Mouse (Mus musculus) CD4-positive, CD25-positive, alpha-beta regulatory T cell, adult 4 months (primary cell): ENCODE measurements around the gene P3h3. TPM values are rescaled to one million over a fixed set of nuclear protein-coding genes. Genes with fewer than 3 reads are reported as not detected.
A peak's percentile ranks its signal among the peaks of the same experiment; 100 is the strongest.
"Not testable (repeated sequence)": the region's sequence is repeated elsewhere in the genome, so short reads cannot be mapped to it uniquely, and the experiment has no call there.

ENCODE experiments used
- ATAC-seq: one replicate; pipeline ENCODE4 v1.8.0; 2017
- polyA plus RNA-seq, 2 experiments: library from polyadenylated mRNA; unstranded; fragments of 100-300 nt; shearing (Covaris generic); gene quantifications; one replicate each; pipeline ENCODE4 v1.2.1; 2017

Gene P3h3
- polyA plus RNA-seq, 2 experiments from 2014 or later = 0.11 TPM; not detected in 1

DNA sequence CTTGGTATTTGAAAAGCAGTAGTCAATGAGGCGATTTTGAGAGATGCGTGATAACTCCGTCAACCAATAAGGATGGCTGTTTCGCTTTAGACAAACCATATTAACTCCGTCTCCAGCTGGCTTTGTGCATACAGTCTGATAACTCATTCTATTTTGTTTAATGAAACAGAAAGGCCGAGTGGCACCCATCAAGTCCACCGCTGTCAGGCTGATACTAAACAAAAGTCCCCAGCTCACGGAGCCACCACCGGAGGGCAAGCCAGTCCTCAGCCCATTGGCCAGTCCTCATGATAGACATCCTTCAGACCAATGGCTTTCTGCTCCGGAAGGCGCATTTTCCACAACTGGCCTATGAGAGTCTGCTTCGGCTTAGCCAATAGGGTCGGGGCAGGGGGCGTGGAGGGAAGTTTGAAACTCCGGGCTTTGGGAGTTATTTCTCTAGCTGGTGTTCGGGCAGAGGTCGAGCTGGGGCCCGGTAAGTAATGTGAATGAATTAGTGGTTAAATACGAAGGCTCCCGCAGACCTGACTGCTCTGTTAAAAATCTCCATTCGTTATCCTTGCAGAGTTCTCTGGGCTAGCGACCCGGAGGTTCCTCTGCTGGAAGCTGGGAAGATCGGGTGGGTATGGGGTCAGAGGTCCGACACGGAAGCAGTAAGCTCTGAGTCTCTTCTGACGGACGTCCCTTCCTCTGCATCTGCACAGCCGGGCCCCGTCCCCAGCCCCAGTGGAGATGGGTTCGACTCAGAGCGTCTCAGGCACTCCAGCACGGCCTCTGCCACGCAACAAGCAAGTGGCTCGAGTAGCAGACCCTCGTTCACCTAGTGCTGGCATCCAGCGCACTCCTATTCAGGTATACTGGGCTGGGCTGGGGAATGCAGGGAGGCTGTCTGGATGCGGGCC, 27.5 kb downstream of the P3h3 start:
- ATAC-seq = peak; percentile 73

DNA sequence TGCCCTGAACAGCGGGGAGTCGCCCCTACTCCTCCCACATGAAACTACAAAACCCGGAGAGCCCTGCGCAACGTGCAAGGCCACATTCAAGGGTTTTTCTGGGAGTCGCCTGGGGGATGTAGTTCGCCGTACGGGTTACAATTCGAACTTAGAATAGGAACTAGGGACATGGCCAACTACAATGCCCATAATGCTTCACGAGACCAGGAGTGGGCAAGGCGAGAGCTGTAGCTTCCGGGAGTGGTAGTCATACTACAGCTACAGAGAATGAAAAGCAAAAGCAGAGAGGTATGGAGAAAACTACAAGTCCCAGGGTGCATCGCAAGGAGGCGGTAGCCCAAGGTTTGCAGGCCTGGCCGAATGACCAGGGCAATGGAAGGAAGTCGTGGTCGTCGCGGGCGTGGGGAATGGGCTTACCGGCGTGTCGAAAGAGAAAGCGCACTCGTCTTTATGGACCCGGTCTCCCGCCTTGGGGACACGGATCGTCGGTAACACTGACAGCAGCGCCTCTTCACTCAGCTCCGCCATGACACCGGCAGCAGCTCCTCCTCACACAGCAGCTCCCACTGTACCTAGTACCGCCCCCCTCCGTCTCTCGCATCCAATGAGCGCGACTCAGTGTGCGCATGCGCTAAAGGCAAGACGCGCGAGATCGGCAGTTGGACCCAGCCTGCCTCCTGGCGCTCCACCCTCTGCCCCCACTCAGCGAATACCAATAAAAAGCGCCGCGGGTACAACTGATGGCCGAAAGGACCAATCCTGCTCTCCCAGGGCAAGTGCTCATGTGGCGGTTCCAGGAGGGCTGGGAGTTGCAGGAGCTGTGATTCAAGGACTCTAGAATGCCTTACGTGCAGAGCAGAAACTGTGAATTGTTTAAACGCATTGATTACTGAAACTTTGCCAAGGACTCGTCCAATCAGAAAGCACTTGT, 28.4 kb downstream of the P3h3 start, which contains the start of the genes Usp5 and Cdca3:
Gene Usp5 (minus strand): TSS at position 617 of the 931 bp plus-strand sequence.
Gene Cdca3 (plus strand): TSS at position 680 of the 931 bp plus-strand sequence.
- ATAC-seq = peak; percentile 79

DNA sequence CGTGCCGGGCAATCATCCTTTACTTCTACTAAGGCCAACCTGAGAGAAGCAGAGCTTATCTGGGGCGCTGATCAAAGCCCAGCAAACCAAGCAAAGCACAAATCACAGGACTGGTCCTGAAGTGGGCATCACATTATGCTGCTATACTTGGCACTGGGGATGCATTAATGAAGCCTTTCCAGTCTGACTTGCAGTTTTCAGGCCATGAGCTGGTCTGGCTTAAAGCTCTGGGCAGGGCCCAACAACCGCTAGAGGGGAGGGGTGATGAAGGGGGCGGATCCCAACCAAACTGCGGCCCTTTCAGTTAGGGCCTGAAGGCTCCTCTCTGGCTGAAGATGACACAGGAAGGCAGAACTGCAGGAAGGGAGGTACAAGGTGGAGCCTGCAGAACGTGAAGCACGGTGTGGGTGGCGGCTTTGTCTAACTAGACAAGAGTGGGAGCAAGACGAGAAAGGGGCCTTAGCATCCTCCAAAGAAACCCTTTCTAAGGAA, 29.4 kb downstream of the P3h3 start:
- ATAC-seq = no peak

DNA sequence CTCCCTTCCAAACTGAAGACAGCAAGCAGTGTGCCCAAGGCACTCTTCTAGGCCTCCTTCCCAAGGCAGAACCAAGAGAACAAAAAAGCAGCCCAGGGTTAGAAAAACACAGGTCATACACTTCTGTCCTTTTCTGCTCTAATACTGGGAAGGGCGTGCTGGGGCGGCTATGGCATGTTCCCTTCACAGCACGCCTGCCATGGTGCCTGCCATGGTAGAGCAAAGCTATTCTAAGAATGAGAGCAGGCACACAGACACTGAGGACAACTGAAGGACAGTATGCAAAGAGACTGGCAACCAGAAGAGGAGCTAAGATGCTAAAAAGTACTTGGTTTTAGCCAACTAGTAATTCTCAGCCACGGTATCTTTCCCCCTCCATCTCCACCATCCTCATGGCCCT, 35.5 kb downstream of the P3h3 start:
- no peak for ATAC-seq

DNA sequence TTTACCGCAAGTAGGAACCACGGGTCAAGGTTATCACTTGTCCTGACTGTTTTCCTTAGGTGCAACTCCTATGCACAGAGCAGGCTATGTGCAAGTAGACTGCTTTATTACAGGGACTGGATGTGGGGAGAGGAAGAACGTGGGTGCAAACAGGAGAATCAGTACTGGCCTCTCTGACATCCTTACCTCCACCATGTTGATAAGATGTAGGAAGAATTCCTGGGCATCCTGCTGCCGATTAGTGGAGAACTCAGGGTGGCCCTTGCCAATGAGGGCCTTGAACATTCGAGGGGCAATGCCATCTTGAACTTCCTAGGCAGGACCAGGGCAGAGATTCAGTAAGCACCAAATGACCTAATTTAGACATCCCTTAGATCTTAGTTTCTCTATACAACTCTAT, 36.7 kb downstream of the P3h3 start:
- ATAC-seq = no peak

DNA sequence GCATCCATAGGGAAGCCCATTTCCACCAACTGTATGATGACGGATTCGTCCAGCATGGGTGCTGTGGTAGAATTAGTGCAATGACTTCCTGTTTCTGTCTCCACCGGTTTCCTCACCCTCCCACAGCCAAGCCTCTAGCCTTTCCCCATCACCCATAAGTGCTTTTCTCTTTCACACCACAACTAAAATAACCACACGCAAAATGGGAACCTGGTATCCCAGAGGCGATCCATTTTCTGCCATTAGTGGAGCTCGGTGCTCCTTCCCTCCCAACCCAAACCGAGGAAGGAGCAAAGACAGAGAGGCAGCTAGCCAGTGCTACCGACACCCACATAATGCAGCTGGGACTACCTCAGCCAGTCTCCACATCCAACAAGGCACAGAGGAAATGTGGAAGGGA, 39.6 kb downstream of the P3h3 start:
- ATAC-seq = no peak

DNA sequence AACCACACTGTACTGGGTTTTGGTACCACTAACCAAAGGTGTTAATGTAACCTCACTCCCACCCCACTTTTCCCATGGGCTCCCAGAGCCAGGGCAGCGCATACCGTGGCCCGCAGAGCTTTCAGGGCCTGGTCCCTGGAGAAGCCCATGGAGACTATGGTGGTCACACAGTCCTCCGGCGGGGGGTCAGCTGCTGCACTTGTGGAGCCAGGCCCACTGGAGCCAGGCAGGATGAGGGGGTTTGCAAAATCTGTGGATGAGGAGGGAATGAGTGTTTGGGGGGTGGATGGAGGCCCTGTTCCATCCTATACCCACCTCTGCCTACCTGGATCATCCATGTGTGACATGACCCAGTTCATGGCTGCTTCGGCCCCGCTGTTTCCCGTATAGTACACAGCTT, 40.0 kb downstream of the P3h3 start:
- no peak for ATAC-seq

DNA sequence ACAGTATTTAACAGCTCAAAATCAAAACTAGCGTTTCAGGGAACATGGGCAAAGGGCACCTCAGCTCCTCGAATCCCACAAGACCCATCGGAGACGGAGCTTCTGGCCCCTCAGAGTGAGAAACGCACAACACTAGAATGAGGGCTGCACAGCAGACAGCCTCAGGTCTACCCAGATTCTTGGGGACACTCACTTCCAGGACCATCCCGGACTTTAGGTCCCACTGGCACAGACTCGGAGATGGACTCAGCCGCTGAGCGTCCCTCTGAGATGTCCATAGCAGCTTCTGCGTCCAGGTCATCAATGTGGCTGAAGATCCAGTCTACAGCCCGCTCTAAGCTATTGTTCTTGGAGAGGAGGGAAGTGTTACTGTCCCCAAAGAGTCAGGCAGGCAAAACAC, 40.4 kb downstream of the P3h3 start:
- no peak for ATAC-seq

DNA sequence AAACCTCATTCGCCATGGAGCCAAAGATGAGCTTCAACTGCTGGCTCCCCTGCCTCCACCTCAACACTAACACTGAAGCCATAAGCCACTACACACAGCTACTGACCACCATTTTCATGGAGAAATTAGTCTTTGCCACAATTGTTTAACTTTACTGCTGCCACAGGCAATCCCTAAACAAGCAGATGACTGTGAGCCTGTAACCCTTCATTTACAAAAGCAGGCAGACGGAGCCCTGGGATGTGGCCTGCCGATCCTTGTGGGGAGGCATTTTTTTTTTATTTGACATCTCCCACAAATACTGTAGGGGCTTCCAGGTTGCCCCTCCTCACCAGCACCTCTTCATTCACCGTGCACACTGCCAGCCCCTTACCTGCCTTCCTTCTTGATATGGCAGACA, 40.9 kb downstream of the P3h3 start:
- no peak for ATAC-seq

DNA sequence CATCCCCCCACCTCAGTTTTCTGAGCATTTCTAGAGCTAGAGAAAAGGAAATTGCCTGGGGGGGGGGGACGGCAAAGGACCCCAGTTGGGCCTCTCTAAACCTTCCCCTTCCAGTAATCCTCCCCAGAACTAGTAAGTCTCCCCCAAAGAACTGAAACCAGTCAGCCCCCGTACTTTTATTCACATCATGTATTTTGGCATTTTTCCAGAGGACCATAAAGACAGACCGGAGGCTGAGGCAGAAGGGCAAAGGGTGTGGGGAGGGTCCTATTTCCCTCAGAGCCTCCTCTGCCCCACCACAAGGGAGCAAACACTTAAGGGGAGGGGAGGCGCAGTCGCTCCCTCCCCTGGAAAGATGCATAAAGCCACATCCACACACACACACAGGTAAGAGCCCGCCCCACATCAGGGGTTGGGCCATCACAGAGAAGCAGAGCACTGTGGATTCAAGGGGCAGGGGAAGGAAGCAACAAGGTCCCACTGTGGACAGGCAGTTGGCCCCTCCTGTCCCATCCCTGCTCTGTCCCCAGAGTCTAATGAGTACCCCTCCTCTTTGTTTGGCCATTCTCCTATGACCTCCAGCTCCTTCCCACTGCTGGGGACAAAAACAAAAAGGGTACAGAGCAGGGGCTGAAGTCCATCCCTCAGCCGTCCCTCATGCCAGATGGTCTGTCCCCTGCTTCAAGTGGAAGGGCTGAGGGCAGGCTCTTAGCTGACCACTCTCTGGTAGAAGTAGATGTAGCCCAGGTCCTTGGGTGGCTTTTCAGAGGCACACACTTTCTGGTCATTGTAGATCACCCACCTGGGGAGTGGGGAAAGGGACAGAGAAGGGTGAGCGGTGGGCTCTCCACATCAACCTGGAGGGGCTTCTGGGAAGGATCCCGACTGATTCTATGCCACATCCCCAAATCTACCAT, 42.4 kb downstream of the P3h3 start:
- no peak for ATAC-seq

DNA sequence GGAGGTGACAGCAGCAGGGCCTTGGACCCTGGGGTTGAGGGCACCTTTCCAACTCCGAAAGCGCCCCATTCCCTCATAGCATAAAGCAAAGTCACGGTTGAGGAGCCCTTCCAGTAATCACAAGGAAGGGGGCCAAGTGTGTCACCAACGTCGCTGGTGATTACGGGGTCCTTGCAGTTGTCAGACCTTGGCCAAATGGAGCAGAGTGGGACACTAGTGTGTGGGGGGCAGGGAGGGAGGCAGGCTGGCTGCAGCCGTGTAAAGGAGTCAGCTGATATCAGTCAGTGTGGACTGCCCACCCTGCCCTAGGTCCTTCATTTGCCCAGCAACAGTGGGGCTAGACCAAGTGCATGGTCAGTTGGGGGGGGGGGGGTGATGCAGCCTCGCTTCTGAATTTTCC, 43.1 kb downstream of the P3h3 start:
- ATAC-seq = no peak

DNA sequence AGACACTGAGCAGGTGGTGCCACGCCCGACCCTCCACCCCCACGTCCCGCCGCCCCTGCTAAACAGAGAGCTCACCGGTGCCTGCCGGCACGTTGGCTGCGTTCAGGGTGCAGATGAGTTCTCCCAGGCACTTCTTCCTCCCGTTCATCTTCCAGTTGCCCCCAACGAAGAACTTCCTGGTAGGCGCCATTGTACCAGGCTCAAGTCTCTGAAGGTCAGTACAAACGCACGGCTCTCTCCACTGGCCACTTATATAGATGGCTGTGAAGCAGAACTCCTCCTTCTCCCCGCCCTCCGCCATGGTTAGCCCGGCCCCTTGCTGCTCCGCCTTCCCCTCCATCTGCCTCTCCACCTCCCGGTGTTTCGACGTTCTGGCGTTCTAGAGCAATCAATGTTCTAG, 43.6 kb downstream of the P3h3 start, which contains the start of gene Tpi1:
Gene Tpi1 (minus strand): TSS at position 364 of the 400 bp plus-strand sequence.
- peak; percentile 83 for ATAC-seq

DNA sequence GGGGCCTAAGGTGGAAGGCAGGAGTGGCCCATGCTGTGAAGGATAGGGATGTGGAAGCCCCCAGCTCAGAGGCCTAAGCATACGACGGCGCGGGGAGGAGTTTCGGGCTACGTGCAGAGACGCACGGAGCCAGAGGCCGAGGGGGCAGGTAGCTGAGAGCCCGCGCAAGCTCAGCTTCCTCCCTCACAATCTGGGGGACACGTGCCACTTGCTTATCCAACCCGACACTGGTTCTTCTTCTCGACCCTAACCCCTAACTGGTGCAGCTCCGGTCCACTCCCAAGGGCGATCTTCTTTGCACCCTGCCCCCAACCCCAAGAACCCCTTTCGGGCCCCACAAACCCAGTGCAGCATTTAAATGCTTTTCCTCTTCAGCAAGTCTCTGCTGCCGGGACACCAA, 44.1 kb downstream of the P3h3 start:
- peak; percentile 72 for ATAC-seq

DNA sequence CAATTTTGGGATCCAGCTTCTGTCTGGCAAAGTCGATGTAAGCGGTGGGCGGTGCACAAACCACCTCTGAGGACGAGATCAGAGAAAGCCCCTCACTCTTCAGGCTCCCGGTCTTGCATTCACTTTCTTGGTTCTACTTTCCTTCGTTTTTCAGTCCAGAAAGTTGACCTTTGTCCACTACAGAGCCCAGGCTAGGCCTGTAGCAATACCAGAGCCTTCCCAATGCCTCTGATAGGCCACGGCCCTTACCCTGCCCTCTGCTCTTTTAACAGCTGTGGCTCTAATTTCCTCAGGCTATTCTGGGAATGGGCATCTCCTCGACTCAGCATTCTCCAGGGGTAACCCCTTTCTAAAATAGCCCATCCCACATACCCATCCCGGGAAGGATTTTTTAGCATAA, 44.7 kb downstream of the P3h3 start:
- ATAC-seq = no peak

DNA sequence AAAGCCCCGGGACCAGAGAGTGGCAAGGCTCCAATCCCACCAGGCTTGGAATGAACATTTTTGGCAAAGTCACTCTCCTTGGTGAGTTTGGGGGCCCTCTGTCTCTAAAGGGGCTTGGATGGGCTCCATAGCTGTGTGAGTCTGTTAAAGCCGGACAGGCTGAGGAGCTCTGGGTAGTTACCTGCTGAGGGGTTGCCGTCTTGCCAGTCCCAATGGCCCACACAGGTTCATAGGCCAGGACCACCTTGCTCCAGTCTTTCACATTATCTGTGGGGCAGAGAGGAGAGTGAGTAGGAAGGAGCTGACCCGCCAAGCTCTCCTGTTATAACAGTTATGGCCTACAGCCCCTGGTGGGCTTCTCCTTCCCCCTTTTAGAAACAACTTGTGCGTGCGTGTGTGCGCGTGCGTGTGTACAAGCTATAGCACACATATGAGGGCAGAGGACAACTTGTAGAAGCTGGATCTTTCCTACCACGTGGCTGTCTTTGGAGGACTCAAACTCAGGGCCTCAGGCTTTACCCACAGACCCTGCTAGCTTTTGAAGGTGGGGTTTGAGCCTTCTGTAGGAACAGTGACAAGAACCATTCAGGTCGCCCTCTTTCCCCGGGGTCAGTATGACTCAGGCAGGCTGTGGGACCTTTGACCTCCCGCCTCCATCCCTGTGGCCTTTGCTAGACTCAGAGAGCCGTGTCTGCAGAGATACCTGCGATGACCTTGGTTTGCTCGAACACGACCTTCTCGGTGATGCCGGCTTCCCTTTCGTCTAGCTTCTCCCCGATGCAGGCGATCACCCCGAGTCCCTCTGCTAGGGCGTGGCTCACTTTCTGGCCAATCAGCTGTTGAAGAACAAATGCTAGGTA, 45.6 kb downstream of the P3h3 start:
- ATAC-seq = no peak

DNA sequence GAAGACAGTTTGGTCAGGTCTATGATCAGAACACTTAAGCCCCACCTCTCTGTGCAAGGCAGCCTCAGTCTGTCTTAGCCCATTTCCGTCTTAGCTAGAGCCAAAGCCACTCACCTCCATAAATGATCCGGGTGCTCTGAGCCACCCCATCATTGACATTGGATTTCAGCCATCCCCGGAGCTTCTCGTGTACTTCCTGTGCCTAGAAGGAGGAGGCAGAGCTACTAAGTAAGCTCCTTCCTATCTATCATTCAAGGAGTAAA, 46.2 kb downstream of the P3h3 start:
- no peak for ATAC-seq

DNA sequence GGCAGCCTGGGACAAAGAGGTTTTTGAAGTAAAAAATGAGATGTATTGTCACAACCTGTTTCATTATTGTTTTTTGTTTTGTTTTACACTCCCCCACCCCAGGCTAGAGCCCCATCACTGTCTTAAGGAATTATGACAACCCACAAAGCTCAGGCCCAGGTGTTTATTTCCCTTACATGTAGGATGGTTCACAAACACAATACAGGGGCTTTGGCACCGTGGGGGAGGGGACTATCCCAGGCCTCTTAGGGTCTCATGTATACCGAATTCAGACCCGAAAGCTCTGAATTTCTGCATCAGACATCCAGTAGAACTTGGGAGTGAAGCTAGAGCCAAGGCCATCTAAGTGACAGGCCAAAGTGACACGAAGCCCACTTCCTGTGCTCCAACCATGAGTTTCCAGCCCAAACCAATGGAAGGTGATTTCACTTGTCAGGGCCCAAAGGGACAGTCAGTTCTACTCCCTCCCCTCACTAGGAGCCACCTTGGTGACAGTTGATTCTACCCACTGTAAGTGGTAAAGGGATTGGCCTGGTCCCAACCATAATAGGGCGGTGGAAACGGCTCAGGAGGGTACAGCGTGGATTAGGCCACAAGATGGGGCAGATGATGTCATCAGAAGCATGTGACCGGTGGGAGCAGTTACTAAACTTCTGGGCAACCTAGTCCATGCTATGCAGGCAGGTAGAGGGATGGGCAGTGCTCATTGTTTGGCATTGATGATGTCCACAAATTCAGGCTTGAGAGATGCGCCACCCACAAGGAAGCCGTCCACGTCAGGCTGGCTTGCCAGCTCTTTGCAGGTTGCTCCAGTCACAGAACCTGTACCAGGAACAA, 46.8 kb downstream of the P3h3 start:
- ATAC-seq = not testable (repeated sequence)

DNA sequence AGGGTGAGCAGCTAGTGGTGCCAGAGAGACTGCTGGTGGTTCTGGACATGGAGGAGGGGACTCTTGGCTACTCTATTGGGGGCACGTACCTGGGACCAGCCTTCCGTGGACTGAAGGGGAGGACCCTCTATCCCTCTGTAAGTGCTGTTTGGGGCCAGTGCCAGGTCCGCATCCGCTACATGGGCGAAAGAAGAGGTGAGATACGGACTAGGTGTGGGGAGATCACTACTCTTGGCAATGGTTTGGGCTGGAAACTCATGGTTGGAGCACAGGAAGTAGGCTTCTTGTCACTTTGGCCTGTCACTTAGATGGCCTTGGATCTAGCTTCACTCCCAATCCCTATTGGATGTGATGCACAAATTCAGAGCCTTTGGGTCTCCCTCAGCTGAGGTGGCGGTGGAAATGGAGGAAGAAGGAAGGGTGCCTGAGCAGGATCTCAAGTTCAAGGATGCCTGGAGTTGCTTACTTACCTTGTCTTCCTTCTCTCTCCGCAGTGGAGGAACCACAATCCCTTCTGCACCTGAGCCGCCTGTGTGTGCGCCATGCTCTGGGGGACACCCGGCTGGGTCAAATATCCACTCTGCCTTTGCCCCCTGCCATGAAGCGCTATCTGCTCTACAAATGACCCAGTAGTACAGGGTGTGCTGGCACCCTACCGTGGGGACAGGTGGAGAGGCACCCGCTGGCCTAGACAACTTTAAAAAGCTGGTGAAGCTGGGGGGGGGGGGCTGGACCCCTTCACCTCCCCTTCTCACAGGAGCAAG, 47.6 kb downstream of the P3h3 start:
- ATAC-seq = no peak

DNA sequence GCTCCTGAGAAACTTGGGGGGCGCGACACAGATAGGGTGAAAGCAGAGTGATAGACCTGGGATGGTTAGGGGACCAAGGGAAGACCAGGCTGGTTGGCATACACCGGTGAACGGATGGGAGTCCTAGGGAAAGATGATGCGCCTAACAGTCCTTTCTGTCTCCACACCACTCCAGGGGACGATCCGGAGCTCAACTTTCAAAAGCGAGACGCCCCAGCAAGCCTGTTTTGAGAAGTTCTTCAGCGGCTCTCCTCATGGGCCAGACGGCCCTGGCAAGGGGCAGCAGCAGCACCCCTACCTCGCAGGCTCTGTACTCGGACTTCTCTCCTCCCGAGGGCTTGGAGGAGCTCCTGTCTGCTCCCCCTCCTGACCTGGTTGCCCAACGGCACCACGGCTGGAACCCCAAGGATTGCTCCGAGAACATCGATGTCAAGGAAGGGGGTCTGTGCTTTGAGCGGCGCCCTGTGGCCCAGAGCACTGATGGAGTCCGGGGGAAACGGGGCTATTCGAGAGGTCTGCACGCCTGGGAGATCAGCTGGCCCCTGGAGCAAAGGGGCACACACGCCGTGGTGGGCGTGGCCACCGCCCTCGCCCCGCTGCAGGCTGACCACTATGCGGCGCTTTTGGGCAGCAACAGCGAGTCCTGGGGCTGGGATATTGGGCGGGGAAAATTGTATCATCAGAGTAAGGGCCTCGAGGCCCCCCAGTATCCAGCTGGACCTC, 48.3 kb downstream of the P3h3 start:
- ATAC-seq = peak; percentile 12
